Mouse (Mus musculus) right cerebral cortex, postnatal 14 days (tissue): ENCODE measurements around the gene Ehmt2.
A peak's percentile ranks its signal among the peaks of the same experiment; 100 is the strongest.
"Not testable (repeated sequence)": the region's sequence is repeated elsewhere in the genome, so short reads cannot be mapped to it uniquely, and the experiment has no call there.

Experiments used
- DNase-seq: peaks from one replicate; pipeline ENCODE4 v3.0.0; 2022

Ehmt2 gene

DNA sequence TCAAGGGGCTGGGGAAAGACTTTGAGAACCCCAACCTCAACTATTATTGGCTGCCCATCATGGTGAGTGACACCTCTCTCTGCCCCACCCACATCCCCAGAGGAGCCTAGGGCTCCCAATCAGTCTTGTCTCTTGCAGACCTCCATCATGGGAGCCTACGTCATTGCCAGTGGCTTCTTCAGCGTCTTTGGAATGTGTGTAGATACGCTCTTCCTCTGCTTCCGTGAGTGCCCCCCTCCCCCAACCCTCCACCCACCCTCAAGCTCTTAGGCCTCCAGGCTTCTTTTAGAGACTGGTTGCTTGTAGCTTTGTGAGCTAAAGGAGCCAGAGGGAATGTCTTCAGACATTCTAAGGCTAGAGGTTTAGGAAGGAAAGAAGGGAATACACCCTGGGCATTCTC, 30.6 kb downstream of the Ehmt2 start:
- no peak for DNase-seq

GRCm38 (mm10) chr17:34931061-34931734, 32.9 kb downstream of the Ehmt2 start, which contains the start of gene Neu1:
Gene Neu1, plus strand, starts transcription at chr17:34931253.
- peak; percentile 99 for DNase-seq

DNA sequence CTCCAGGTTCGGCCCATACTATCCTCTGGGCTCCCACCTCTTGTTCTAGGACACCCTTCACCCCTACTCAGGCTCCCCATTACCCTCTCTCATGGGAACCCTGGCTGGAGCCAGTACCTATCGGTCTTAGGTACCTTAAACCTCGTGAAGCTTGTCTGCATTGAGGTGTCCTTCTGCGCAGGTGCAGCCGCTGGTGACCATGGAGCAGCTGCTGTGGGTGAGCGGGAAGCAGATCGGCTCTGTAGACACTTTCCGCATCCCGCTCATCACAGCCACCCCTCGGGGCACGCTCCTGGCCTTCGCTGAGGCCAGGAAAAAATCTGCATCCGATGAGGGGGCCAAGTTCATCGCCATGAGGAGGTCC, 33.4 kb downstream of the Ehmt2 start:
- peak; percentile 43 for DNase-seq

DNA sequence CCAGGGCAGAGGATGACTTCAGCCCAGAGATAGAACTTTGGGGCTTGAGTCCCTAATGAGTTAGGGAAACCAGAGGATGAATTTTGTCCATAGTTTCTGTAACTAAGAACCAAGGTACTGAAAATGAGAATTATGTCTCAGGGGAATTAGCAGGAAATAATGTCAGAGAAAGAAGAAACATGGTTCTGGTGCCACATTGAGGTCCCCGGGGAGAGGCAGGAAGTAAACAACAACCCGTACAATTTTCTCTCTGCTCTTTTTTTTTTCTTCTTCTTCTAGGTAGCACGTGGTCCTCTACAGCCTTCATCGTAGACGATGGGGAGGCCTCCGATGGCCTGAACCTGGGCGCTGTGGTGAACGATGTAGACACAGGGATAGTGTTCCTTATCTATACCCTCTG, 34.0 kb downstream of the Ehmt2 start:
- DNase-seq = no peak

GRCm38 (mm10) chr17:34934031-34934430, 35.8 kb downstream of the Ehmt2 start:
- no peak for DNase-seq

- no peak for DNase-seq
Observed at GRCm38 (mm10) chr17:34934830-34935229, 36.6 kb downstream of the Ehmt2 start.

DNA sequence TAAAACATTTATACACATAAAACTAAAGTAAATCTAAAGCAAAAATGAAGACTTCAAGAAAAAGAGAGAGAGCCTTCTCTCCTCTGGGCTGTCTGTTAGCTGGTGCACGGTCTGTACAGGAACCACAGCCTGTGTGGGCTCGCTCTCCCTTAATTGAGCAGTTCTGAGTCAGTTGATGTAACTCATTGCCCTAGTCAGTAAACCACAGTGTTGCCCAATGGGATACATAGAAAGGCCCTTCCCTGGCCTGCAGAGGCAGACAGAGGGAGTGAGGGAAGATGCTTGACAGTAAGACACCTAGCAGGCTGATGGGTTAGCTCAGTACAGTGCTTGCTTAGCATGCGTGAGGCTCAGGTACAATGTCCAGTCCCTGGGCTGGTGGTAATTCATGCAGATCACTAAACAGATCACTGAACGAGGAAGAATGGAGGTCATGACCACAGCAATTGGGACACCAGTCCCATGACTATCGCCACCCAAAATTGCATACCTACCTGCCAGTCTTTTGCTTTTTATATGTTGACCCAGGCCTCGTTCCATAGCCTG, 39.8 kb downstream of the Ehmt2 start:
- no peak for DNase-seq

GRCm38 (mm10) chr17:34941344-34942041, 43.2 kb downstream of the Ehmt2 start:
- no peak for DNase-seq

DNA sequence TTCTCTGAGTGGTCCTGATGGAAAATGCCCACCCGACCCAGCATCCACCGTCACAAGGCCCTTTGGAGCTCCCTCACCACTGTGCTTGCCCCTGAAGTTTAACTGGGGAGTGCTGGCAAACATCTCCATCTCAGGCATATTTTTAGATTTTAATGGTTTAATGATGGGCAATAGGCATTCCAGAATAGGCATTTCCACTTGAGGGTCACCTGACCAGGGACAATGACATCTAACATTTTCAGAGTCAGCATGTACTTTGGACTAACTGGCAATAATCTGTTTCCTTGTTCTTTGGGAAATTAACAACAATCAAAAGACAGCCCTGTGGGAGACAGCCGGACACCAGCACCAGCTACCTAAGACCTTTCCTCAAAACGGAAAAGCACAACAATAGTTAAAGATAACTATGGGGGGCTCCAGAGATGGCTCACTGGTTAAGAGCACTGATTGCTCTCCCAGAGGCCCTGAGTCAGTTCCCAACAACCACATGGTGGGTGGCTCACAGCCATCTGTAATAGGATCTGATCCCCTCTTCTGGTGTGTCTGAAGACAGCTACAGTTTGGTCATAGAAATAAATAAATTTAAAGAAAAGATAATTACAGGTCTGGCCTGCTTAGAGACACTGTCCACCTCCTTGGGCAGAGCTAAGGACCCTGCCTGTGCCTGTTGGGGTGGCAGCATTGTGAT, 45.0 kb downstream of the Ehmt2 start:
- no peak for DNase-seq

- no peak for DNase-seq
Observed at GRCm38 (mm10) chr17:34944362-34944761, 46.1 kb downstream of the Ehmt2 start.

- DNase-seq = no peak
Observed at GRCm38 (mm10) chr17:34946486-34947140, 48.3 kb downstream of the Ehmt2 start.

DNA sequence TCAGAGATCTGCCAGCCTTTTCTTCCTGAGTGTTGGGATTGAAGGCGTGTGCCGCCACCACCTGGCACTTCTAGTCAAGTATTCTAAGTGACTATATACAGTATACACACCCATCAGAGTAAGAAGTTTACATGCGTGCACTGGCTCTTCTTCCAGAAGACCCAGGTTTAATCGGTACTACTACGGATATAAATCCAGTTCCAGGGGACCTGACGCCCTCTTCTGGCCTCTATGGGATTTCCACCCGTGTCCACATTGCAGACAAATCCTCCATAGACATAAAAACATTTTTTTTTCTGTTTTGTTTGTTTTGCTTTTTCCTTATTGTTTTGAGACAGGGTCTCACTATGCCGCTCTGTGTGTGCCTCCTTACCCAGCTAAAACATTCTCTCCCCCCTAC, 49.3 kb downstream of the Ehmt2 start:
- DNase-seq = no peak

DNA sequence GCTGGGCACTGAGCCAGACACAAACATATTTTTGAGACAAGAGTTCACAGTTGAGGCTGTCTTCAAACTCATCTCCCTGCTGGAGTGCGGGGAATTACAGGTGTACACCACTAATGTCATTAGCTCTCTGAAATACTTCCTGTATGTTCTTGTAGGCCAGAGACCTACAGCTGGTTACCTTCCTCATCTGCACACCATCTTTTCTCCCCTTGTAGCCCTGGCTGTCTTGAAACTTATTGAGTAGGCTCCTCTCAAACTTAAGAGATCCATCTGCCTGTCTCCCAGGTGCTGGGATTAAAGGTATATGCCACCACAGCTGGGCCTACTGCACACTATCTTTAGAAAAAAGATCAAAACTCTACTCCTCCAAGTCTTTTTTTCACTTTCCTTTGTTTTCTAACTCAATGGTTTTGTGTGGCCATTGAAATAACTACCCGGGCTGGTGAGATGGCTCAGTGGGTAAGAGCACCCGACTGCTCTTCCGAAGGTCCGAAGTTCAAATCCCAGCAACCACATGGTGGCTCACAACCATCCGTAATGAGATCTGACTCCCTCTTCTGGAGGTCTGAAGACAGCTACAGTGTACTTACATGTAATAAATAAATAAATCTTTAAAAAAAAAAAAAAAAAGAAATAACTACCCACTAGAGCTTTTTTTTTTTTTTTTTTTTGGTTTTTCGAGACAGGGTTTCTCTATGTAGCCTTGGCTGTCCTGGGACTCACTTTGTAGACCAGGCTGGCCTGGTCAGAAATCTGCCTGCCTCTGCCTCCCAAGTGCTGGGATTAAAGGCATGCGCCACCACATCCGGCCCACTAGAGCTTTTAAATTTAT, 50.7 kb downstream of the Ehmt2 start:
- DNase-seq = not testable (repeated sequence)

DNA sequence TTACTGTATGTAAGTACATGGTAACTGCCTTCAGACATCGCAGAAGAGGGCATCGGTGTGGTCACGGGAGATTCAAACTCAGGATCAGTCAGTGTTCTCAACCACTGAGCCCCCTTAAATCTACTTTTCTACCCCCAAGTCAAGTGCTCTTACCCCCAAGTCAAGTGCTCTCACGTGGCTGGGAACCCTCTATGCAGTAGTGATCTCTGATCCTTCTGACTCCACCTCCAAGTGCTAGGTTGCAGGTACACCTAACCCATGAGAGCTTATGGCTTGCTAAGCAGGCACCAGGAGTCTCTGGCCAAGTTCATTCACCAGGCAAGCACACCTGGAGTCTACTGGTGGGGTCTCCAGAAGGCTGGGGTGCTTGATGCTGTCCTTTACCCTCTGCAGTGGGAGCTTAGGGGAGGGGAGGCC, 51.3 kb downstream of the Ehmt2 start:
- no peak for DNase-seq

- DNase-seq = no peak
Observed at GRCm38 (mm10) chr17:34950514-34951455, 52.5 kb downstream of the Ehmt2 start.

DNA sequence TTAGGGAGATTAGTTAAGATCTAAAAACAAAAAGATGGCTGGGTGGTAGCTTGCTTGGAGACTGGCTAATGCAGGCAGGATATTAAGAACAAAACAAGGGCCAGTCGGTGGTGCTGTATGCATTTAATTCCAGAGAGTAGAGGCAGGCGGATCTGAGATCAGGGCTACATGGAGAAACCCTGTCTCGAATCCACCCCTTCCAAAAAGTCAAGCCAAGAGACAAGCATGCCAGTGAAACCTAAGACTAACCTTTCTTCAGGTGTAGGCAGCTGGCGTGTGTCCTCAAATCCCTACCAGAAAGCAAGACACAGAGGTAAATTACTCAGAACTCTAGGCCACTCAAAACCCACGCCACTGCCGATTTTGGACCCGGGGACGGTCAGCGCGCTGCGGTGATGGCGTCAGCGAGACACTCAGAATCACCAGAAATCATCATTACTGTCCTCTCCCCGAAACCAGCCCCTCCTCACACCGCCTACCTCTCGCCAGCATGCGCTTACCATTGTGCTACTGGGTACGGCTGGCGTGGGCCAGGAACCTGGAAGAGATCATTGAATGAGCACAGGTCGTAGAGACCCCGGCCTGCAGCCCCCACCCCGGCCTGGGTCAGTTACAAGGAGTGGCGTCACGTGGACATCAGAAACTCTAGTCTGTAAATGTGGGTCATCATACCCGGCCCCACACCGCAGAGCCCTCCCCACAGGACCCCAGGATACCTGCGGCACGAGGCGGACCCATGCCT, 53.5 kb downstream of the Ehmt2 start:
- DNase-seq = peak; percentile 38

- peak; percentile 82 for DNase-seq
Observed at GRCm38 (mm10) chr17:34952378-34953040, 54.2 kb downstream of the Ehmt2 start.

DNA sequence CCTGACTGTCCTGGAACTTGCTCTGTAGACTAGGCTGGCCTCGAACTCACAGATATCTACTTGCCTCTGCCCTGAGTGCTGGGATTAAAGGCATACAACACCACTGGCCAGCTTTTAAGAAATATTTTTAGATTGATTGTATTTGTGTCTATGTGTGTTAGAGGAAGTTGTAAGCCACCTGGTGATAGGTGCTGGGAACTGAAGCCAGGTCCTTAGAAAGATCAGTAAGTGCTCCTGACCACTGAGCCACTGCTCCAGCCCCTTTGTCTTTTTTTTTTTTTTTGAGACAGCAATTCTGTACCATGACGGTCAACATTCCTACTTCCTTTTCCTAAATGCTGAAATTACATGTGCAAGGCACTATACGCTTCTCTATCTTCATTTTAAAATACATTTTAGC, 55.0 kb downstream of the Ehmt2 start:
- DNase-seq = no peak

GRCm38 (mm10) chr17:34953904-34954303, 55.6 kb downstream of the Ehmt2 start:
- no peak for DNase-seq

GRCm38 (mm10) chr17:34954831-34955230, 56.6 kb downstream of the Ehmt2 start:
- DNase-seq = no peak
